Mouse (Mus musculus) cortical plate, adult 2 months (tissue): ENCODE results near the gene Klhl36.

Experiments
- CTCF ChIP-seq: fragments of 200-500 bp; IDR thresholded peaks from 2 replicates; pipeline ENCODE4 v1.5.1; 2011; ENCODE audit warnings: mild to moderate bottlenecking, control low read depth, low read length; ENCODE audit not compliant: insufficient read depth; ENCODE audit errors: extremely low read depth
- POLR2A ChIP-seq: fragments of 200-500 bp; IDR thresholded peaks from 2 replicates; pipeline ENCODE4 v1.6.1; 2011; ENCODE audit warnings: mild to moderate bottlenecking, low read length, control low read depth; ENCODE audit not compliant: insufficient read depth; ENCODE audit errors: extremely low read depth

DNA sequence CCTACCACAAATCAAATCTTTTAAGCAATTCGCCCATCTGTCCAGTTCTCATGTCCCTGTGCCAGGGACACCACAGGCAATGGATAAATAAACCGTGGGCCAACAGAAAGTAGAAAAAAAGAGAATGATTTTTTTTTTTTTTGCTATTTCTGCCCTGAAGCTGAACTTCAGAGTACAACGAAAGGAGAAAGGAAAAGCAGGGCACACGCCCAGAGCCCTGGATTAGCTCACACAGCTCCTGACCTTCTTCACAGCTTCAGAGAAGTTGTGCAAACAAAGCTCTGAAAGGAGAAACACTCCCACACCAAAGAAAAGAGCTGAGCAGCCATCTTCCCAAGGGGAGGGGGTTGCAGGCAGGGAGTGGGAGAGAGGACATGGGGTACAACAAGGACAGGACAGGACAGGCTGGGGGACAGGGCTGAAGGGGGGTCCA, 34.3 kb upstream of the Klhl36 start:
- TF ChIP-seq POLR2A (no peak), CTCF (no peak)
